Mouse (Mus musculus): ENCODE measurements around the gene Trim63. TPM values are rescaled to one million over a fixed set of nuclear protein-coding genes. Genes with fewer than 3 reads are reported as not detected.
"Not testable (repeated sequence)": the region's sequence is repeated elsewhere in the genome, so short reads cannot be mapped to it uniquely, and the experiment has no call there.

Gene Trim63
- polyA plus RNA-seq, 1 experiment from 2014 or later, result 0.36 TPM

GRCm38 (mm10) chr4:134326859-134327530 lies 12.1 kb downstream of the Trim63 start:
- DNase-seq (ENCODE audit: low spot score), result no peak
- Histone ChIP-seq H3K36me3 (no peaks in the 10 kb centered on the region), H3K27ac (replicated peaks) (no peak overlapping the region), H3K9me3 (replicated peaks) (no peaks in the 10 kb centered on the region), H3K4me3 (no peak overlapping the region), H3K27me3 (ENCODE audit: low read depth, poor library complexity, severe bottlenecking) (no peaks in the 10 kb centered on the region), H3K4me1 (peaks cover 17% of the 10 kb centered on the region)
- WGBS, result 69% methylated on average over 5 of the region's 5 CpGs

DNA sequence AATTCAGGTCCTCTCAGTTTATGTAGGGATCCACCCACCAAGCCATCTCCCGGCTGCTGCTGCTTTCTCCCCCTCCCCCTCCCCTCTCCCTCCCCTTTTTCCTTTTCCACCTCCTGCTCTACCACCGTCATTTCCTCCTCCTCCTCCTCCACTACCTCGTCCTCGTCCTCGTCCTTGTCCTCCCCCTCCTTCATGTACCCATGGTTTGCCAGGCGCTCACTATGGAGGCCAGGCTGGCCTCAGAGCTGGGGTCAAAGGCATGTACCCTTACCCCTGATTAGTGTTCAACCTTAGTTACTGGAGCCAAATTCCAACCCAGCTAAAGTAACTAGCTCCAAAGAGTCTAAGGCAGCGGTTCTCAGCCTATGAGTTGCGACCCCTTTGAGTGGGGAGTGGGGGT lies 13.2 kb downstream of the Trim63 start:
- DNase-seq (ENCODE audit: low spot score), result no peak
- no peaks in the 10 kb centered on the region for H3K9me3 ChIP-seq (replicated peaks)
- 71% methylated on average over 8 of the region's 8 CpGs for WGBS
- no peaks in the 10 kb centered on the region for H3K27me3 ChIP-seq (ENCODE audit: low read depth, poor library complexity, severe bottlenecking)
- no peak overlapping the region for H3K4me3 ChIP-seq
- H3K27ac ChIP-seq (replicated peaks), result no peak overlapping the region
- H3K36me3 ChIP-seq, result no peaks in the 10 kb centered on the region
- H3K4me1 ChIP-seq, result peaks cover 17% of the 10 kb centered on the region

GRCm38 (mm10) chr4:134328832-134329231 lies 13.9 kb downstream of the Trim63 start:
- Histone ChIP-seq H3K27me3 (ENCODE audit: low read depth, poor library complexity, severe bottlenecking) (no peaks in the 10 kb centered on the region), H3K4me1 (peaks cover 17% of the 10 kb centered on the region), H3K27ac (replicated peaks) (no peak overlapping the region), H3K4me3 (no peak overlapping the region), H3K36me3 (no peaks in the 10 kb centered on the region), H3K9me3 (replicated peaks) (no peaks in the 10 kb centered on the region)
- no peak for DNase-seq (ENCODE audit: low spot score)
- WGBS, result 88% methylated on average over 8 of the region's 8 CpGs

DNA sequence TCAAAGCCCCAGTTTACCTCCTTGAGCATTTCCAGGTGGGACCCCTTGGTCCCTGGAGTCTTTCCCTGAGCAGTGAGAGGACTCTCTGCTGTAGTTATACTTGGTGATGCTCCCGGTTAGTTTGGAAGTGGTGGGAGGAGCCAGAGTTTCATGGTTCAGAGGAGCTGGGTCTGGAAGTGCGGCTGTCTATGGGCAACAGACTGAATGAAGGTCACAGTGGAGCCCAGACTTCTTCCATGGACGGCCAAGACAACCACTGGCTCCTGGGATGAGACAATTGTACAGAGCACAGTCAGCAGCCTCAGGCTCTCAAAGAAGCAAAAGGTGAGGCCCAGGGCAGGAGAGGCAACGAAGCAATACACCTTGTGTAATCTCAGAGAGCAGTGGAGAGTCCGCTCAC lies 15.4 kb downstream of the Trim63 start:
- Histone ChIP-seq H3K4me1 (peaks cover 17% of the 10 kb centered on the region), H3K36me3 (no peaks in the 10 kb centered on the region), H3K4me3 (no peak overlapping the region), H3K27ac (replicated peaks) (no peak overlapping the region), H3K9me3 (replicated peaks) (no peaks in the 10 kb centered on the region), H3K27me3 (ENCODE audit: low read depth, poor library complexity, severe bottlenecking) (no peaks in the 10 kb centered on the region)
- 67% methylated on average over 5 of the region's 5 CpGs for WGBS
- no peak for DNase-seq (ENCODE audit: low spot score)

GRCm38 (mm10) chr4:134341231-134341630 lies 26.3 kb downstream of the Trim63 start:
- not testable (repeated sequence) for DNase-seq (ENCODE audit: low spot score); H3K9me3 ChIP-seq (replicated peaks); H3K36me3 ChIP-seq; H3K4me3 ChIP-seq; H3K27ac ChIP-seq (replicated peaks)
- H3K4me1 ChIP-seq, result peaks cover 12% of the 10 kb centered on the region
- 78% methylated on average over 6 of the region's 6 CpGs for WGBS
- H3K27me3 ChIP-seq (ENCODE audit: low read depth, poor library complexity, severe bottlenecking), result peaks cover 60% of the 10 kb centered on the region

DNA sequence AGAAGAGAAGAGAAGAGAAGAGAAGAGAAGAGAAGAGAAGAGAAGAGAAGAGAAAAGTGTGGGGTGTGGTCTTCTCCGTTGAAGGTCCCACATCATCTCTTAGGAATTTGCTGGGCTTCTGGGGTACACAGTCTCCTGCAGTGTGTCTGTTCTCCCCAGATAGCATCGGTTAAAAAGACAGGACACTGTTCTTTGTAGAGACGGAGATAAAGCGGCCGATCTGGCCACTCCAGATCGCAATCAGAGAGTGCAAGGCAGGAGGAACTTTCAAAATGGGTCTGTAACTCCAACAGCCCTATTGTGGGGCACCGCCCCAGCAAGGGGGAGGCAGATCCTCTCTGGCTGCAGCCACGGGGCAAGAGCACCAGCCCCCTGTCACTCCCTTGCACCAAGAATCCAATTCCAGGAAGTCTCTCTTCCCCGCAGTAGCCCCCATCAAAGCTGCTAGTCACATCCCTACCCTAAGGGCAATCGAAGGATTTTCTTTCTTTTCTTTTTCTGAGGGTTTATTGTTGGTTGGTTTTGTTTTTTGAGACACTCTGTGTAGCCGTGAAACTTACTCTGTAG lies 27.4 kb downstream of the Trim63 start:
- Histone ChIP-seq H3K4me3 (no peak overlapping the region), H3K36me3 (no peaks in the 10 kb centered on the region), H3K27me3 (ENCODE audit: low read depth, poor library complexity, severe bottlenecking) (peaks cover 67% of the 10 kb centered on the region), H3K27ac (replicated peaks) (no peak overlapping the region), H3K9me3 (replicated peaks) (peaks cover 9% of the 10 kb centered on the region), H3K4me1 (peaks cover 12% of the 10 kb centered on the region)
- WGBS, result 42% methylated on average over 11 of the region's 11 CpGs
- DNase-seq (ENCODE audit: low spot score), result no peak

- DNase-seq (ENCODE audit: low spot score), result peak; percentile 36
- H3K27me3 ChIP-seq (ENCODE audit: low read depth, poor library complexity, severe bottlenecking), result peaks cover 67% of the 10 kb centered on the region
- no peaks in the 10 kb centered on the region for H3K36me3 ChIP-seq
- no peak within 1 kb of the TSS for H3K27ac ChIP-seq (replicated peaks)
- 2% methylated on average over 61 of the region's 61 CpGs for WGBS
- H3K4me3 ChIP-seq, result peak within 1 kb of the TSS; percentile 48
- peaks cover 12% of the 10 kb centered on the region for H3K4me1 ChIP-seq
- peaks cover 2% of the 10 kb centered on the region for H3K9me3 ChIP-seq (replicated peaks)
Observed at GRCm38 (mm10) chr4:134343071-134344031, 28.4 kb downstream of the Trim63 start, which contains the start of gene Slc30a2. Gene Slc30a2, plus strand, starts transcription at chr4:134343181.

DNA sequence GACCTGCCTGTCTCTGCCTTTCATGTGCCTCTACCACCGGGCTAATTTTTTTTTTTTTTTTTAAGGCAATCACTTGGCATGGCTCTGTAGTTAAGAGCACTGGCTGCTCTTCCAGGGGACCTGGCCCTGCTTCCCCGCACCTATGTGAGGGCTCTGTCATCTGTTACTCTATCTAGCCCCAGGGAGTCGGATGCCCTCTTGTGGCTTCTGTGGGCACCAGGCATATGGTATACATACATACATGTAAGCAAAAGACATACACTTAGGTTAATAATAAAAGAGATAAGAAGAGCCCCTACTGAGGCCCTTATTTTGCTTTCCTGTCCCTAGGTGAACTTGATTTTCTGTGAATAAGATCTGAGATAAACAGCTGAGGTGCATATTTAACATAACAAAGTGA lies 29.7 kb downstream of the Trim63 start:
- H3K4me1 ChIP-seq, result peaks cover 12% of the 10 kb centered on the region
- H3K9me3 ChIP-seq (replicated peaks), result no peaks in the 10 kb centered on the region; the same call in none of the 2 replicates
- no peak overlapping the region for H3K4me3 ChIP-seq
- WGBS, result 39% methylated on average over 3 of the region's 3 CpGs
- H3K36me3 ChIP-seq, result no peaks in the 10 kb centered on the region
- no peak for DNase-seq (ENCODE audit: low spot score)
- no peak overlapping the region for H3K27ac ChIP-seq (replicated peaks)
- peaks cover 67% of the 10 kb centered on the region for H3K27me3 ChIP-seq (ENCODE audit: low read depth, poor library complexity, severe bottlenecking)

DNA sequence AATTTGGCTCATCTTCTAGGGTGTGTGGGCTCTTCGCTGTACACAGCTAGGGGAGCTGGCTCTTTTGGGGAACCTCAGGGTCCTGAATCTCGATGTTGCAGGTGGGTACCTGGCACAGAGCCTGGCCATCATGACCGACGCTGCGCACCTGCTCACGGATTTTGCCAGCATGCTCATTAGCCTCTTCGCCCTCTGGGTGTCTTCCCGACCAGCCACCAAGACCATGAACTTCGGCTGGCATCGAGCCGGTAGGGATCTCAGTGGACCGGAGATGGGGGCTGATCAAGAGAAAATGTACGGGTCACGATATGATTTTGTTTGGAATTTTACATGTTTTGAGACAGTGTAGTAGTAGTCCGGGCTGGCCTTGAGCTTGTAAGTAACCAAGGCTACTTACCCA lies 30.9 kb downstream of the Trim63 start:
- H3K27me3 ChIP-seq (ENCODE audit: low read depth, poor library complexity, severe bottlenecking), result peaks cover 61% of the 10 kb centered on the region
- DNase-seq (ENCODE audit: low spot score), result no peak

GRCm38 (mm10) chr4:134348078-134348477 lies 33.2 kb downstream of the Trim63 start:
- Histone ChIP-seq H3K36me3 (no peaks in the 10 kb centered on the region), H3K4me1 (peaks cover 26% of the 10 kb centered on the region), H3K4me3 (no peak overlapping the region), H3K9me3 (replicated peaks) (no peaks in the 10 kb centered on the region), H3K27ac (replicated peaks) (no peak overlapping the region), H3K27me3 (ENCODE audit: low read depth, poor library complexity, severe bottlenecking) (peaks cover 39% of the 10 kb centered on the region)
- no peak for DNase-seq (ENCODE audit: low spot score)
- 81% methylated on average over 11 of the region's 11 CpGs for WGBS

More for the DNA sequence above, 30.9 kb downstream of the Trim63 start:
- Histone ChIP-seq H3K9me3 (replicated peaks) (no peaks in the 10 kb centered on the region; the same call in none of the 2 replicates), H3K4me1 (peaks cover 12% of the 10 kb centered on the region), H3K36me3 (no peaks in the 10 kb centered on the region), H3K27ac (replicated peaks) (no peak overlapping the region), H3K4me3 (no peak overlapping the region)
- 93% methylated on average over 15 of the region's 15 CpGs for WGBS

DNA sequence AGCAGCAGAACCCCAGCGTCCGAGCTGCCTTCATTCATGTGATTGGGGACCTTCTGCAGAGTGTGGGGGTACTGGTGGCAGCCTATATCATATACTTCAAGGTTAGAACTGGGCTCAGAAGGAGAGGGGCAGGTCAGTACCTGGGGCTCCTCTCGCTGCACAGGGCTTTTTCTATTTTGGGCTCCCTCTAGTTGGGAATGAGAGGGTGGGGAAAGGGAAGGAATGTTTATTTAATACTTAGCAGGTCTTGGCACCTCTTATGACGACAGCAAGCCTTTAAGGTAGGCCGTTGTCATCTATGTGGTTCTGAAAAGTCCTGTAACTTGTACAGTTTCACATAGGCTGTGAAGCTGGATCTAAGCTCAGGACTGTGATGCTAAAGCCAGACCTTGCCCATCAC lies 33.6 kb downstream of the Trim63 start:
- 86% methylated on average over 5 of the region's 5 CpGs for WGBS
- no peak for DNase-seq (ENCODE audit: low spot score)
- H3K4me3 ChIP-seq, result no peak overlapping the region
- no peak overlapping the region for H3K27ac ChIP-seq (replicated peaks)
- H3K36me3 ChIP-seq, result no peaks in the 10 kb centered on the region
- H3K4me1 ChIP-seq, result peaks cover 22% of the 10 kb centered on the region
- H3K9me3 ChIP-seq (replicated peaks), result no peaks in the 10 kb centered on the region
- peaks cover 34% of the 10 kb centered on the region for H3K27me3 ChIP-seq (ENCODE audit: low read depth, poor library complexity, severe bottlenecking)

GRCm38 (mm10) chr4:134349829-134350228 lies 34.9 kb downstream of the Trim63 start:
- whole genome bisulfite sequencing, result 88% methylated on average over 7 of the region's 7 CpGs
- DNase-seq (ENCODE audit: low spot score), result no peak
- Histone ChIP-seq H3K4me3 (no peak overlapping the region), H3K9me3 (replicated peaks) (no peaks in the 10 kb centered on the region), H3K36me3 (no peaks in the 10 kb centered on the region), H3K4me1 (peaks cover 17% of the 10 kb centered on the region), H3K27ac (replicated peaks) (no peak overlapping the region), H3K27me3 (ENCODE audit: low read depth, poor library complexity, severe bottlenecking) (peaks cover 21% of the 10 kb centered on the region)

All from midbrain, embryonic 10.5 days (tissue).